12 mouse cellular contexts compared by ENCODE assay signal in genomic region chr5:129065946-129066345, GRCm38 (mm10). TPM values are rescaled to one million over a fixed set of nuclear protein-coding genes. Genes with fewer than 3 reads are reported as not detected.
DNase-seq lines count a peak whose midpoint lies in the region; TF ChIP-seq lines count a peak whose summit lies in the region.
"Had no signal": no experiment of that assay in that cellular context is flagged by ENCODE, and none has a peak within 500 bp of the region (broad histone marks: within the 10 kb centered on the region; RNA-seq: fewer than 3 reads in every experiment).

No protein-coding gene starts in this region.

- no peak for TF ChIP-seq CTCF in gastrocnemius, adult 2 months (IDR thresholded peaks at IDR 0.05)
- no peak for TF ChIP-seq CTCF in lung, adult 2 months (IDR thresholded peaks at IDR 0.05; ENCODE audit: insufficient read depth, low read length)

- H3K4me3 ChIP-seq in gastrocnemius, adult 2 months = no peak overlapping the region
- no peak overlapping the region for H3K4me3 ChIP-seq in lung, adult 2 months (replicated peaks; ENCODE audit: extremely low read depth, low read depth, low read length)
- H3K4me3 ChIP-seq: forebrain, embryonic 15.5 days; midbrain, embryonic 12.5 days had no signal

- 55% methylated on average over 9 of the region's 9 CpGs for WGBS in lung, adult 2 months

- no peaks in the 10 kb centered on the region for H3K4me1 ChIP-seq in lung, adult 2 months (ENCODE audit: control insufficient read depth, insufficient read depth, low read length)

- no peak for TF ChIP-seq POLR2A in lung, adult 2 months (IDR thresholded peaks at IDR 0.05; ENCODE audit: borderline replicate concordance, extremely low read depth, low read depth, low read length)

- intact Hi-C loops in gastrocnemius, adult 2 months (cut with DNase I) = loop anchor here (10.0 kb wide), 1 partner anchor 109 kb away; no protein-coding TSS in a partner anchor

- H3K27ac ChIP-seq in gastrocnemius, adult 2 months = peak overlapping the region; percentile 79
- H3K27ac ChIP-seq: forebrain, embryonic 15.5 days; midbrain, embryonic 12.5 days had no signal

- DNase-seq in ovary, postnatal 36 days (ENCODE audit: low spot score) = peak; percentile 20
- no peak for DNase-seq in ovary, adult 18-20 months (ENCODE audit: low spot score)
- DNase-seq in gastrocnemius, adult 2 months = peak; percentile 85
- DNase-seq in lung, adult 2 months = peak; percentile 18
- DNase-seq in urinary bladder, postnatal 25 days (ENCODE audit: low spot score) = peak; percentile 65
- no peak for DNase-seq in thymus, postnatal 4 days
- no peak for DNase-seq in frontal cortex, postnatal 10 days (ENCODE audit: low spot score in 2 of 2)
- DNase-seq in spleen, postnatal 4 days (ENCODE audit: low spot score in 2 of 2) = no peak
- DNase-seq: cerebellum, adult 9-10 months; left cerebral cortex, postnatal 4 days had no signal

RNA-seq across cellular contexts. Expression of gene Adgrd1, which starts 30.6 kb away (rescaled TPM):
- total RNA-seq in gastrocnemius, adult 2 months (2021) = 1 to 10 TPM; 5.6 to 6.0 TPM
- polyA plus RNA-seq in lung, adult 2 months (2012; rRNA removed) = 6.0 and 8.3 TPM in 2 replicates

RNA-seq across cellular contexts. Expression of gene Ran, which starts 46.1 kb away (rescaled TPM):
- 10 to 100 TPM; 78.9 to 94.0 TPM for total RNA-seq in gastrocnemius, adult 2 months (2021)
- 35.5 and 43.2 TPM in 2 replicates for polyA plus RNA-seq in lung, adult 2 months (2012; rRNA removed)

RNA-seq across cellular contexts. Expression of gene Stx2, which starts 57.6 kb away (rescaled TPM):
- total RNA-seq in gastrocnemius, adult 2 months (2021) = 1 to 10 TPM; 6.3 to 7.8 TPM
- polyA plus RNA-seq in lung, adult 2 months (2012; rRNA removed) = 21.3 and 26.9 TPM in 2 replicates

Comparison
In these comparisons a context has a peak if more than half of its experiments do, and no peak if none do; other contexts are left out.
1. DNase-seq: peak in ovary, postnatal 36 days (single experiment), gastrocnemius, adult 2 months (single experiment), lung, adult 2 months (single experiment) and urinary bladder, postnatal 25 days (single experiment); none in ovary, adult 18-20 months (single experiment), thymus, postnatal 4 days (single experiment), frontal cortex, postnatal 10 days (0 of 2) and spleen, postnatal 4 days (0 of 2).